Mouse (Mus musculus) stomach, embryonic 14.5 days (tissue): ENCODE measurements around the gene Cactin. TPM values are rescaled to one million over a fixed set of nuclear protein-coding genes. Genes with fewer than 3 reads are reported as not detected.

Source experiments
- ATAC-seq: fragments of 200-750 bp; cut with Nextera tagmentation; 2 replicates; pipeline ENCODE4 v1.8.0; 2017; ENCODE audit warnings: low read depth, moderate TSS enrichment; ENCODE audit not compliant: insufficient number of reproducible peaks, insufficient read depth, low FRiP score
- H3K27ac ChIP-seq: fragments of 300-500 bp; sonication (generic); 2 replicates; pipeline ENCODE4 v1.5.1; 2014; ENCODE audit warnings: mild to moderate bottlenecking, low read length, moderate library complexity, mixed read lengths
- H3K27me3 ChIP-seq: fragments of 300-500 bp; sonication (generic); 2 replicates; pipeline ENCODE4 v1.6.1; 2014; ENCODE audit warnings: low read length, control low read depth, mixed read lengths; ENCODE audit not compliant: control insufficient read depth, insufficient read depth
- H3K36me3 ChIP-seq: fragments of 300-500 bp; sonication (generic); 2 replicates; pipeline ENCODE4 v1.6.1; 2014; ENCODE audit warnings: mild to moderate bottlenecking, control low read depth, low read length, moderate library complexity, mixed read lengths; ENCODE audit not compliant: control insufficient read depth, insufficient read depth
- H3K4me1 ChIP-seq: fragments of 300-500 bp; sonication (generic); 2 replicates; pipeline ENCODE4 v1.6.1; 2014; ENCODE audit warnings: low read length, control low read depth, mixed read lengths; ENCODE audit not compliant: control insufficient read depth, insufficient read depth
- H3K4me2 ChIP-seq: fragments of 300-500 bp; sonication (generic); replicated peaks from 2 replicates; pipeline ENCODE4 v1.6.1; 2014; ENCODE audit warnings: low read depth, low read length, control low read depth
- H3K4me3 ChIP-seq: fragments of 300-500 bp; sonication (generic); 2 replicates; pipeline ENCODE4 v1.5.1; 2014; ENCODE audit warnings: low read depth, low read length, control low read depth
- H3K9ac ChIP-seq: fragments of 300-500 bp; sonication (generic); replicated peaks from 2 replicates; pipeline ENCODE4 v1.6.1; 2014; ENCODE audit warnings: low read depth, mild to moderate bottlenecking, control low read depth, low read length, moderate library complexity, mixed read lengths
- H3K9me3 ChIP-seq: fragments of 300-500 bp; sonication (generic); 2 replicates; pipeline ENCODE4 v1.6.1; 2016; ENCODE audit warnings: low read depth, low read length, control low read depth; ENCODE audit not compliant: control insufficient read depth
- WGBS: fragments of 180-500 bp; shearing (Covaris S2); extraction: QIAGEN DNeasy Blood & Tissue Kit; methylation state at CpG from one replicate; pipeline ENCODE4 v1.1.7; 2014; 5-methylcytosine and 5-hydroxymethylcytosine counted together
- polyA plus RNA-seq: library from polyadenylated mRNA; unstranded; fragments of >200 nt; fragmentation: Nextera tagmentation; extraction: Ambion mirVana; gene quantifications from 2 replicates; pipeline ENCODE4 v1.2.1, GENCODE M21; 2014

Cactin gene
- polyA plus RNA-seq, 1 experiment from 2014 or later, result 21.3 TPM

- H3K4me3 ChIP-seq, result no peak overlapping the region
- no peak overlapping the region for H3K27ac ChIP-seq
- H3K27me3 ChIP-seq, result no peaks in the 10 kb centered on the region
- H3K9me3 ChIP-seq, result no peaks in the 10 kb centered on the region
- peaks cover 26% of the 10 kb centered on the region for H3K4me1 ChIP-seq
- H3K36me3 ChIP-seq, result peaks cover 51% of the 10 kb centered on the region
- no peak overlapping the region for H3K4me2 ChIP-seq
- no peak overlapping the region for H3K9ac ChIP-seq
- no peak for ATAC-seq
- 93% methylated on average over 21 of the region's 21 CpGs for WGBS
These were observed 4.3 kb downstream of the Cactin start for GRCm38 (mm10) chr10:81325176-81325575.

GRCm38 (mm10) chr10:81325781-81326180 is 4.9 kb downstream of the Cactin start:
- 92% methylated on average over 18 of the region's 18 CpGs for WGBS

GRCm38 (mm10) chr10:81326858-81327257 is 6.0 kb downstream of the Cactin start:
- peaks cover 30% of the 10 kb centered on the region for H3K4me1 ChIP-seq
- ATAC-seq, result no peak
- no peak overlapping the region for H3K4me2 ChIP-seq
- H3K9ac ChIP-seq, result no peak overlapping the region
- no peaks in the 10 kb centered on the region for H3K9me3 ChIP-seq
- H3K27me3 ChIP-seq, result no peaks in the 10 kb centered on the region
- WGBS, result 85% methylated on average over 6 of the region's 6 CpGs
- H3K36me3 ChIP-seq, result peaks cover 51% of the 10 kb centered on the region
- peak overlapping the region; percentile 7; the same call in 1 of the 2 replicates for H3K27ac ChIP-seq
- H3K4me3 ChIP-seq, result no peak overlapping the region

More at GRCm38 (mm10) chr10:81325781-81326180, 4.9 kb downstream of the Cactin start:
- H3K36me3 ChIP-seq, result peaks cover 51% of the 10 kb centered on the region
- no peak overlapping the region for H3K4me3 ChIP-seq
- H3K27me3 ChIP-seq, result no peaks in the 10 kb centered on the region
- H3K4me1 ChIP-seq, result peaks cover 31% of the 10 kb centered on the region
- no peak for ATAC-seq
- H3K9me3 ChIP-seq, result no peaks in the 10 kb centered on the region
- no peak overlapping the region for H3K27ac ChIP-seq
- no peak overlapping the region for H3K9ac ChIP-seq
- no peak overlapping the region for H3K4me2 ChIP-seq

- WGBS, result 18% methylated on average over 2 of the region's 2 CpGs
- Histone ChIP-seq H3K27ac (peak overlapping the region; percentile 85; the same call in 1 of the 2 replicates), H3K36me3 (peaks cover 43% of the 10 kb centered on the region), H3K4me1 (peaks cover 28% of the 10 kb centered on the region), H3K27me3 (0 out of 2 replicates have a peak, but pooled peaks cover 5% of the 10 kb centered on the region), H3K4me3 (0 out of 2 replicates have a peak overlapping the region, but pooled peaks have one; percentile 26), H3K9me3 (no peaks in the 10 kb centered on the region), H3K9ac (no peak overlapping the region), H3K4me2 (peak overlapping the region; percentile 36)
- ATAC-seq, result no peak
These were observed 7.1 kb downstream of the Cactin start for GRCm38 (mm10) chr10:81327959-81328358.

GRCm38 (mm10) chr10:81328386-81328785 is 7.5 kb downstream of the Cactin start, which contains the start of gene Tbxa2r:
TSS of gene Tbxa2r (plus strand) at chr10:81328731.
- peak within 1 kb of the TSS; percentile 36 for H3K4me2 ChIP-seq
- peaks cover 39% of the 10 kb centered on the region for H3K36me3 ChIP-seq
- ATAC-seq, result no peak
- H3K4me1 ChIP-seq, result peaks cover 28% of the 10 kb centered on the region
- 0 out of 2 replicates have a peak, but pooled peaks cover 5% of the 10 kb centered on the region for H3K27me3 ChIP-seq
- peak within 1 kb of the TSS; percentile 85 for H3K27ac ChIP-seq
- H3K9ac ChIP-seq, result peak within 1 kb of the TSS; percentile 41; the same call in 1 of the 2 replicates
- no peaks in the 10 kb centered on the region for H3K9me3 ChIP-seq
- WGBS, result 10% methylated on average over 10 of the region's 10 CpGs
- peak within 1 kb of the TSS; percentile 26 for H3K4me3 ChIP-seq

- ATAC-seq, result peak; percentile 77; the same call in 1 of the 2 replicates
- H3K36me3 ChIP-seq, result peaks cover 29% of the 10 kb centered on the region
- WGBS, result 43% methylated on average over 10 of the region's 10 CpGs
- H3K27ac ChIP-seq, result peak overlapping the region; percentile 85
- peak overlapping the region; percentile 41; the same call in 1 of the 2 replicates for H3K9ac ChIP-seq
- peak overlapping the region; percentile 36 for H3K4me2 ChIP-seq
- H3K27me3 ChIP-seq, result 0 out of 2 replicates have a peak, but pooled peaks cover 5% of the 10 kb centered on the region
- H3K4me1 ChIP-seq, result peaks cover 29% of the 10 kb centered on the region
- peak overlapping the region; percentile 26 for H3K4me3 ChIP-seq
- no peaks in the 10 kb centered on the region for H3K9me3 ChIP-seq
These were observed 8.5 kb downstream of the Cactin start for GRCm38 (mm10) chr10:81329194-81329975.

GRCm38 (mm10) chr10:81330007-81330406 is 9.1 kb downstream of the Cactin start:
- no peak; the same call in 1 of the 2 replicates for ATAC-seq
- Histone ChIP-seq H3K36me3 (peaks cover 23% of the 10 kb centered on the region), H3K27ac (peak overlapping the region; percentile 85), H3K4me2 (peak overlapping the region; percentile 36), H3K9me3 (no peaks in the 10 kb centered on the region), H3K9ac (peak overlapping the region; percentile 41; the same call in 1 of the 2 replicates), H3K27me3 (0 out of 2 replicates have a peak, but pooled peaks cover 5% of the 10 kb centered on the region), H3K4me1 (peaks cover 35% of the 10 kb centered on the region), H3K4me3 (peak overlapping the region; percentile 26; the same call in 1 of the 2 replicates)
- 64% methylated on average over 4 of the region's 4 CpGs for WGBS

- no peak overlapping the region for H3K4me3 ChIP-seq
- H3K4me1 ChIP-seq, result peaks cover 48% of the 10 kb centered on the region
- H3K9me3 ChIP-seq, result no peaks in the 10 kb centered on the region
- ATAC-seq, result no peak
- H3K27me3 ChIP-seq, result 0 out of 2 replicates have a peak, but pooled peaks cover 5% of the 10 kb centered on the region
- H3K4me2 ChIP-seq, result peak overlapping the region; percentile 18; the same call in 1 of the 2 replicates
- 32% methylated on average over 29 of the region's 29 CpGs for WGBS
- H3K27ac ChIP-seq, result no peak overlapping the region
- peaks cover under 1% of the 10 kb centered on the region; the same call in 1 of the 2 replicates for H3K36me3 ChIP-seq
- H3K9ac ChIP-seq, result no peak overlapping the region
These were observed 11.4 kb downstream of the Cactin start for GRCm38 (mm10) chr10:81332277-81332676.
